Mouse (Mus musculus): ENCODE results near the gene Mkrn1. TPM values are rescaled to one million over a fixed set of nuclear protein-coding genes. Genes with fewer than 3 reads are reported as not detected.

The Mkrn1 gene
- polyA plus RNA-seq, 1 experiment from 2014 or later: 202 TPM

Other genes starting within 250 kb of the Mkrn1 start
- 9.1 and 11.6 TPM in 2 replicates for gene Kdm7a, start 213.7 kb downstream of the Mkrn1 start, polyA plus RNA-seq (2015; fragmentation: Nextera tagmentation; extraction: Ambion mirVana)
- 6.8 and 8.0 TPM in 2 replicates for gene Slc37a3, start 42.8 kb downstream of the Mkrn1 start, polyA plus RNA-seq (2015; fragmentation: Nextera tagmentation; extraction: Ambion mirVana)
- 0.18 and 0.27 TPM in 2 replicates for gene Rab19, start 39.3 kb downstream of the Mkrn1 start, polyA plus RNA-seq (2015; fragmentation: Nextera tagmentation; extraction: Ambion mirVana)
- 1.9 and 2.1 TPM in 2 replicates for gene Dennd2a, start 137.4 kb upstream of the Mkrn1 start, polyA plus RNA-seq (2015; fragmentation: Nextera tagmentation; extraction: Ambion mirVana)
- 8.9 and 9.4 TPM in 2 replicates for gene Adck2, start 153.4 kb upstream of the Mkrn1 start, polyA plus RNA-seq (2015; fragmentation: Nextera tagmentation; extraction: Ambion mirVana)
- gene Gm42420, start 165.3 kb upstream of the Mkrn1 start, polyA plus RNA-seq (2015; fragmentation: Nextera tagmentation; extraction: Ambion mirVana): 1.0 and 1.4 TPM in 2 replicates
- gene Ndufb2, start 172.1 kb upstream of the Mkrn1 start, polyA plus RNA-seq (2015; fragmentation: Nextera tagmentation; extraction: Ambion mirVana): 233 and 270 TPM in 2 replicates

All from liver, embryonic 13.5 days (tissue).